Mouse (Mus musculus) midbrain, embryonic 16.5 days (tissue): ENCODE results near the gene A4galt. TPM values are rescaled to one million over a fixed set of nuclear protein-coding genes. Genes with fewer than 3 reads are reported as not detected.
"Not testable (repeated sequence)": the region's sequence is repeated elsewhere in the genome, so short reads cannot be mapped to it uniquely, and the experiment has no call there.

Experiments used
- ATAC-seq: fragments of 200-750 bp; cut with Nextera tagmentation; 2 replicates; pipeline ENCODE4 v1.8.0; 2017; ENCODE audit warnings: moderate TSS enrichment
- H3K27ac ChIP-seq: fragments of 300-500 bp; sonication (generic); 2 replicates; pipeline ENCODE4 v1.5.1; 2014; ENCODE audit warnings: mild to moderate bottlenecking, low read length, mixed read lengths
- H3K27me3 ChIP-seq: fragments of 300-500 bp; sonication (generic); 2 replicates; pipeline ENCODE4 v1.6.1; 2014; ENCODE audit warnings: low read depth, low read length, mixed read lengths; ENCODE audit not compliant: control insufficient read depth, insufficient read depth
- H3K36me3 ChIP-seq: fragments of 300-500 bp; sonication (generic); 2 replicates; pipeline ENCODE4 v1.6.1; 2014; ENCODE audit warnings: mild to moderate bottlenecking, low read length, moderate library complexity, mixed read lengths; ENCODE audit not compliant: control insufficient read depth, insufficient read depth
- H3K4me1 ChIP-seq: fragments of 300-500 bp; sonication (generic); 2 replicates; pipeline ENCODE4 v1.6.1; 2014; ENCODE audit warnings: mild to moderate bottlenecking, low read length, mixed read lengths; ENCODE audit not compliant: control insufficient read depth, insufficient read depth
- H3K4me2 ChIP-seq: fragments of 300-500 bp; sonication (generic); 2 replicates; pipeline ENCODE4 v1.6.1; 2014; ENCODE audit warnings: mild to moderate bottlenecking, low read length, mixed read lengths
- H3K4me3 ChIP-seq: fragments of 300-500 bp; sonication (generic); 2 replicates; pipeline ENCODE4 v1.5.1; 2014; ENCODE audit warnings: low read depth, mild to moderate bottlenecking, low read length, moderate library complexity, mixed read lengths
- H3K9ac ChIP-seq: fragments of 300-500 bp; sonication (generic); 2 replicates; pipeline ENCODE4 v1.6.1; 2014; ENCODE audit warnings: low read depth, low read length, mixed read lengths
- H3K9me3 ChIP-seq: fragments of 300-500 bp; sonication (generic); replicated peaks from 2 replicates; pipeline ENCODE4 v1.6.1; 2014; ENCODE audit warnings: mild to moderate bottlenecking, low read length, mixed read lengths; ENCODE audit not compliant: control insufficient read depth, poor library complexity, severe bottlenecking
- WGBS: fragments of 180-500 bp; shearing (Covaris S2); extraction: QIAGEN DNeasy Blood & Tissue Kit; methylation state at CpG from one replicate; pipeline ENCODE4 v1.1.7; 2014; 5-methylcytosine and 5-hydroxymethylcytosine counted together
- polyA plus RNA-seq: library from polyadenylated mRNA; unstranded; fragments of >200 nt; fragmentation: Nextera tagmentation; extraction: Ambion mirVana; gene quantifications from 2 replicates; pipeline ENCODE4 v1.2.1, GENCODE M21; 2015

A4galt gene
- polyA plus RNA-seq, 1 experiment from 2014 or later: 2.4 TPM

DNA sequence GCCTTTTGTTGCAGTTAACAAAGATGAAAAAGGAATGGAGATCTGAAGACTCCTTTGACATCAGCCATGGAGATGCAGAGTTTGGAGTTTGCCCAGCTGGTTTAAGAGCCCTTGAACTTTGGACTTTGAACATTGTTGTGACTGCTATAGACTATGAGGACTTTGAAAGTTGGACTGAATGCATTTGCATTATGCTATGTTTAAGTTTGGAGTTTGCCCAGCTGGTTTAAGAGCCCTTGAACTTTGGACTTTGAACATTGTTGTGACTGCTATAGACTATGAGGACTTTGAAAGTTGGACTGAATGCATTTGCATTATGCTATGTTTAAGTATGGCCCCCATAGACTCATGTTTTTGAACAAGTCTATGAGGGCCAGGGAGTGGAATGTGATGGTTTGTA, 22.7 kb upstream of the A4galt start:
- H3K4me3 ChIP-seq, H3K27me3 ChIP-seq, H3K9me3 ChIP-seq, H3K4me2 ChIP-seq, ATAC-seq, H3K9ac ChIP-seq, H3K4me1 ChIP-seq, H3K27ac ChIP-seq, H3K36me3 ChIP-seq: not testable (repeated sequence)

DNA sequence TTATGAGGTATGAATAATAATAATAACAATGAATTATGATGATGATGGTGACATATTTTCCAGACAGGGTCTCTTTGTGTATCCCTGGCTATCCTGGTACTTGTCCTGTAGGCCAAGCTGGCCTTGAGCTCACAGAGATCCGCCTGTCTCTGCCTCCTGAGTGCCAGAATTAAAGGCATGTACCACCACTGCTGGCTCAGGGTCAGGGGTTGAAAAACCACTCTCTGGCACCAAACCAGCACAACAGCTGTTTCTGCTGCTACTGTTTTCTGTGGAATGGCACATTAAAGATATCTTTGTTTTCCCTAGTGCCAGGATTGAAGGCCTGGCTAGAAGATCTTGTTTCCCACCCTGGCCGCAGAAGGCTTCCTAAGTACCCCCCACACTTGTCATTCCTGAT, 21.4 kb upstream of the A4galt start:
- Histone ChIP-seq H3K4me1 (no peaks in the 10 kb centered on the region), H3K27me3 (no peaks in the 10 kb centered on the region), H3K27ac (no peak overlapping the region), H3K9me3 (no peaks in the 10 kb centered on the region), H3K36me3 (no peaks in the 10 kb centered on the region), H3K9ac (no peak overlapping the region), H3K4me3 (no peak overlapping the region), H3K4me2 (no peak overlapping the region)
- ATAC-seq: no peak
- 93% methylated on average over 2 of the region's 2 CpGs for WGBS

DNA sequence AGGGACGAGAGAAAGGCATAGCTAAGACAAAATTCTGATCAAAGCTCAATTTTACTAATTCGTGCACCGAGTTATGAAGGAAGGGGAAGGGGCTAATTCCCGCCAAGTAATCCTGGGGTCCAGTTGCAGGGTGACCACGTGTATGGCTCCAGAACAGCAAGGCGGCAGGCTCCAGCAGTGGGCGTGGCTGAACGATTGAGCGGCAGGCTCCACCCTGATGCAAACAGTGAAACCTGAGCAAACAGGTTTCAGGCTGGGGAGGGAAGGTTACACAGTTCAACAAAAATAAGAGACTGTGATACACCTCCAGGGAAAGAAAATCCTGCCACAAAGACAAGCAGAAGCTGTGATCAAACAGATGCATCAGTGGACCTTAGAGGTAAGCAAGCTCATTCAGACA, 19.6 kb upstream of the A4galt start:
- not testable (repeated sequence) for H3K9ac ChIP-seq, ATAC-seq, H3K27ac ChIP-seq, H3K27me3 ChIP-seq, H3K4me1 ChIP-seq, H3K9me3 ChIP-seq, H3K36me3 ChIP-seq, H3K4me3 ChIP-seq, H3K4me2 ChIP-seq
- WGBS: 29% methylated on average over 9 of the region's 9 CpGs

DNA sequence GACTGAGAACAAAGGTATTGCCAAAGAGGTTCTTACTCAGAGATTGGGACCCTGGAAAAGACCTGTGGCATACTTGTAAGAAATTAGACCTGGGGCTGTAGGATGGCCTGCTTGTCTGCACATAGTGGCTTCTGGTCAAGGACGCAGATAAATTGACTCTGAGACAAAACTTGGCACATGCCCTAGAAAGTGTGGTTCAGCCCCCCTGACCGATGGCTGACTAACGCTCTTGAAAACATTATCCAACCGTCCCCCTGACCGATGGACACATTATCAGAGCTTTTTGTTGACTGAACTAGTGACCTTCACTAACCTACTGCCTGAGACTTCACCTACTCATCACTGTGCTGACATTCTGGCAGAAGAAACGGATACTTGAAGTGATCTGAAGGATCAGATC, 18.4 kb upstream of the A4galt start:
- not testable (repeated sequence) for H3K4me2 ChIP-seq, H3K27ac ChIP-seq, H3K4me1 ChIP-seq, H3K27me3 ChIP-seq, ATAC-seq, H3K9ac ChIP-seq, H3K36me3 ChIP-seq, H3K4me3 ChIP-seq, H3K9me3 ChIP-seq
- 94% methylated on average over 6 of the region's 6 CpGs for WGBS

DNA sequence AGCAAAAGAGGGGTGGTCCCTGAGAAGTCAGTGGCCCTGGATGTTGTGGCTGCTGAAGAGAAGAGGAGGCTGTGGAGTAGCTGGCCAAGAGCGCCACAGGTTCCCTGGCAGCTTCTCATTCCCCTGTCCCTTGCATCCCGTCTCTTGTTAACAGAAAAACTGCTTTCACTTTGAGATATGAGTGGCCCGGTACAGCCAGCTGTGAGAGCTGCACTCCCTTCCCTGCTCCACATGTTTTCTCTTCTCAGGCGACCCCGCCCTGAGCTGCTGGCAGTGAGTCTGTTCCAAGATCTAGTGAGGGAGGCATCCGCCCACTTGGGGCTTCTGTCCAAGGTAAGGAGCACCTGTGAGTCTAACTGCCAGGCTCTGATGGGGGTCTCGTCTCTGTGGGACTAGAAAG, 16.9 kb upstream of the A4galt start:
- not testable (repeated sequence) for H3K27ac ChIP-seq, H3K4me2 ChIP-seq, H3K27me3 ChIP-seq, H3K9me3 ChIP-seq, H3K4me1 ChIP-seq, H3K9ac ChIP-seq, H3K4me3 ChIP-seq, ATAC-seq, H3K36me3 ChIP-seq
- WGBS: 71% methylated on average over 6 of the region's 7 CpGs

DNA sequence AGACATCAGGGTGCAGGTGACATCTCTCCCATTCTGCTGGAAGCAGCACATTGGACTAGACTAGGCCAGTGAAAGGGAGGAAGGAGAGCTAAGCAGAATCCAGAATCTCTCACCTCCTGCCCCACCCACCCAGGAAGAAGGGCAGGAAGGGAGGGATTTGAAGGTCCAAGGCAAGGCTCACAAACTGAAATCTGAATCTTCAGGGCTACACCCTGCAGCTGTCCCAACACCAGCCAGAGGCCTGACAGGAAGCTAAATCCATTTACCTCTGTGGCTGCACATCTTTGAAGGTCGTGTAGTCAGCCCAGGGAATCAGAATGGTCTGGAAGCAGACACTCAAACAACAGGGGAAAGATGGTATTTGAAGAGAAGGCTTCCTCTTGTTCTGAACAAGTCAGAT, 13.7 kb upstream of the A4galt start:
- ATAC-seq: no peak
- no peaks in the 10 kb centered on the region for H3K4me1 ChIP-seq
- no peak overlapping the region for H3K4me3 ChIP-seq
- no peak overlapping the region for H3K27ac ChIP-seq
- WGBS: 9% methylated on average over 1 of the region's 1 CpGs
- no peaks in the 10 kb centered on the region for H3K9me3 ChIP-seq
- H3K4me2 ChIP-seq: no peak overlapping the region
- H3K9ac ChIP-seq: no peak overlapping the region
- no peaks in the 10 kb centered on the region for H3K36me3 ChIP-seq
- H3K27me3 ChIP-seq: no peaks in the 10 kb centered on the region

DNA sequence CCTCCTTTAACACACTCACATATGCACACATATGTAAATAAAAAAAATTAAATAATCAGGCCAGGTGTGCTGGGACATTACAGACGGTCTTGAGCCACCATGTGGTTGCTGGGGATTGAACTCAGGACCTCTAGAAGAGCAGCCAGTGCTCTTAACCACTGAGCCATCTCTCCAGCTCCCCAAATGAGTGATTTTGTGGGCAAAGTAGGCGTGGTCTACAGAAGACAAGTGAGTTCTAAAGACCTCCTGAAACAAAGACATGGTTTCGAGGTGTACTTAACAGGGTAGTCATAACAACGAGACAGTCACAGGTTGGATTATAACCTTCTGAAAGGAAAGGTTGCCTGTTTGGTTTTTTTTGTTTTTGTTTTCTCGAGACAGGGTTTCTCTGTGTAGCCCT, 11.8 kb upstream of the A4galt start:
- Histone ChIP-seq H3K27ac (no peak overlapping the region), H3K4me3 (no peak overlapping the region), H3K27me3 (no peaks in the 10 kb centered on the region), H3K9me3 (no peaks in the 10 kb centered on the region), H3K36me3 (no peaks in the 10 kb centered on the region), H3K4me2 (no peak overlapping the region), H3K9ac (no peak overlapping the region), H3K4me1 (no peaks in the 10 kb centered on the region)
- ATAC-seq: no peak
- WGBS: 76% methylated on average over 5 of the region's 5 CpGs

DNA sequence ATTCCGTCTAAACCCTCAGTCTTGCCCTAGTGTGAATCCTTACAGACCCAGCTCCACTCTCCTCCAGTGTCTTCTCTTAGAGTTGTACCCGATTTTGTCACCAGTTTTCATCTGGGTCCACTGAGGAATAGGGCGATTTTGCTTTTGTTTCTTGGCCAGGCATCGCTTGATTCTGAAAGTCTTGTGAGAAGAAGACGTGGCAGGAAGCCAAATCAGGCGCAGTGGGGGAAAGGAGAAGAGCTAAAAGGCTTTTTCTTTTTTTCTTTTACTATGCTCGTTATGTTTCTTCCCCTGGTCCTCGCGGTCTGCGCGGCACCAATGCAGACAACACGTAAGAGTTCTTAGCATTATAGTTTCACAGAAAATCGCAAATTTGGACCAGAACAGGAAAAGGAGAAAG, 6.3 kb upstream of the A4galt start:
- Histone ChIP-seq H3K9me3 (no peaks in the 10 kb centered on the region), H3K27me3 (peaks cover 2% of the 10 kb centered on the region), H3K4me3 (no peak overlapping the region), H3K9ac (no peak overlapping the region), H3K36me3 (no peaks in the 10 kb centered on the region), H3K4me2 (no peak overlapping the region; the same call in 1 of the 2 replicates), H3K4me1 (no peaks in the 10 kb centered on the region), H3K27ac (no peak overlapping the region)
- 66% methylated on average over 13 of the region's 13 CpGs for WGBS
- ATAC-seq: no peak

DNA sequence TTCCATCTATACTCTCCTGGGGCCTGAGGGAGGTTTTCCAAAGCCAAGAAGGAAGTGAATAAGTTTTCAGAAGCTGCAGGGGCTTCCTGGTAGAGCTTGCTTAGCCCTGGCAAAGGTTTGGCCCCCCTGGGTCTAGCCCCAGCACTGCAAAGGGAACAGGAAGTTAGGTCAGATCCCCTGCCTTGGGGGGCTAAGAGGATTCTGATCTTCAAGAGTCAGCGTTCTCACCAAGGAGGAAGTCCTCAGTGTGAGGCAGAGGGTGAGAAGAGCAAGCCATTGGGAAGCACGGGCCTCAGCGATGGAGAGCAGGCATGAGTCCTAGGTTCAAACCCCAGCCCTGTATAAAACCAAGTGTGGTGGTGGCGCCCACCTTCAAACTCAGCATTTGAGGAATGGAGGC, 4.9 kb upstream of the A4galt start:
- Histone ChIP-seq H3K27me3 (peaks cover 16% of the 10 kb centered on the region), H3K36me3 (no peaks in the 10 kb centered on the region), H3K9me3 (no peaks in the 10 kb centered on the region), H3K4me1 (peaks cover 2% of the 10 kb centered on the region; the same call in 1 of the 2 replicates), H3K9ac (no peak overlapping the region), H3K4me3 (no peak overlapping the region), H3K27ac (no peak overlapping the region), H3K4me2 (no peak overlapping the region)
- no peak for ATAC-seq
- WGBS: 86% methylated on average over 4 of the region's 4 CpGs

DNA sequence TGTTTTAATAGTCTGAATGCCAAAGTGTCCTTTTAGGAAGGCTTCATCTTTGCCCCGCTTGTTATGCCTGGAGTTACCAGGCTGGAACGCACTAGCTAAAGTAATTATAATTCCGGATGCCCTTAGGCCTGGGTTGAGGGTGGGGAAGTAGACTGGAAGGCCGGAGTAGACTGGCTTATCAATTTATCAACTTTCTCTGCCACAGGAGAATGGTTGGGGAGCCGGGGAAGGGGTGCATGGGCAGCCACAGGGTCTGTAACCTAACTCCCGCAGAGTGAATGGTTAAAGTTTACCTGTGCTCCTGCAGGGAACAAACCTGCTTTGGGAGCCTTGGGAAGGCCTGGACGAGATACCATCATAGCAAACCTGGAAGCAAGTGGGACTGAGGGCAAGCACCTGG, 4.4 kb upstream of the A4galt start:
- H3K36me3 ChIP-seq: no peaks in the 10 kb centered on the region
- peaks cover 8% of the 10 kb centered on the region for H3K4me1 ChIP-seq
- no peak overlapping the region for H3K4me2 ChIP-seq
- peaks cover 22% of the 10 kb centered on the region for H3K27me3 ChIP-seq
- no peak overlapping the region for H3K27ac ChIP-seq
- H3K4me3 ChIP-seq: no peak overlapping the region
- no peak overlapping the region for H3K9ac ChIP-seq
- WGBS: 95% methylated on average over 7 of the region's 7 CpGs
- ATAC-seq: no peak
- no peaks in the 10 kb centered on the region for H3K9me3 ChIP-seq
